Mouse (Mus musculus): ENCODE data around the gene Wnt11. TPM values are rescaled to one million over a fixed set of nuclear protein-coding genes. Genes with fewer than 3 reads are reported as not detected.

Wnt11 gene
- polyA plus RNA-seq, 1 experiment from 2014 or later: 5.8 TPM

- Histone ChIP-seq H3K9ac (ENCODE audit: low read length) (no peak overlapping the region), H3K4me3 (replicated peaks; ENCODE audit: low read length) (no peak overlapping the region), H3K27ac (ENCODE audit: low read length) (no peak overlapping the region), H3K36me3 (ENCODE audit: control insufficient read depth, insufficient read depth, low read length) (no peaks in the 10 kb centered on the region), H3K27me3 (ENCODE audit: control insufficient read depth, insufficient read depth, low read length) (no peaks in the 10 kb centered on the region), H3K4me1 (ENCODE audit: control insufficient read depth, insufficient read depth, low read length) (peaks cover 17% of the 10 kb centered on the region), H3K9me3 (replicated peaks; ENCODE audit: control insufficient read depth, low read length) (no peaks in the 10 kb centered on the region), H3K4me2 (ENCODE audit: low read depth, low read length) (no peak overlapping the region)
- 88% methylated on average over 1 of the region's 1 CpGs for WGBS
- ATAC-seq (ENCODE audit: insufficient read depth, low FRiP score): no peak
Observed at GRCm38 (mm10) chr7:98820501-98820900, 14.4 kb upstream of the Wnt11 start.

DNA sequence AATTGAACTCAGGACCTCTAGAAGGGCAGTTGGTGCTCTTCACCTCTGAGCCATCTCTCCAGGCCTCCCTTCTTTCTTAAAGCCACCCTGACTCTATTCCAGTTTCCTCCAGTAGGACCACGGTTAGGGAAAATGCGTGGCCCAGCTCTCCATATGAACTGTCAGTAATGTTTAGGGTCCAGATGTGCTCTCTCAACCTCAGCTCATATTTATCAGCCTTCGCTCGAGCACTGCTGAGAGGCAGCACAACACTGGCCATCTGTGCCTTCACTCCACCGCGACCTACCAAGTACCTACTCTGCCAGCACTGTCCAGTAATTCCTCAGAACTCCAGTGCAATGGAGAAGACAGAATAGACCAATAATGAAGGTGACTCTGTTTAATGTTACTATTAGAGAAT is 12.0 kb upstream of the Wnt11 start:
- Histone ChIP-seq H3K9me3 (replicated peaks; ENCODE audit: control insufficient read depth, low read length) (no peaks in the 10 kb centered on the region), H3K36me3 (ENCODE audit: control insufficient read depth, insufficient read depth, low read length) (no peaks in the 10 kb centered on the region), H3K4me1 (ENCODE audit: control insufficient read depth, insufficient read depth, low read length) (peaks cover 7% of the 10 kb centered on the region), H3K27ac (ENCODE audit: low read length) (no peak overlapping the region), H3K4me3 (replicated peaks; ENCODE audit: low read length) (no peak overlapping the region), H3K27me3 (ENCODE audit: control insufficient read depth, insufficient read depth, low read length) (no peaks in the 10 kb centered on the region), H3K9ac (ENCODE audit: low read length) (no peak overlapping the region), H3K4me2 (ENCODE audit: low read depth, low read length) (no peak overlapping the region)
- 60% methylated on average over 6 of the region's 6 CpGs for WGBS
- no peak for ATAC-seq (ENCODE audit: insufficient read depth, low FRiP score)

DNA sequence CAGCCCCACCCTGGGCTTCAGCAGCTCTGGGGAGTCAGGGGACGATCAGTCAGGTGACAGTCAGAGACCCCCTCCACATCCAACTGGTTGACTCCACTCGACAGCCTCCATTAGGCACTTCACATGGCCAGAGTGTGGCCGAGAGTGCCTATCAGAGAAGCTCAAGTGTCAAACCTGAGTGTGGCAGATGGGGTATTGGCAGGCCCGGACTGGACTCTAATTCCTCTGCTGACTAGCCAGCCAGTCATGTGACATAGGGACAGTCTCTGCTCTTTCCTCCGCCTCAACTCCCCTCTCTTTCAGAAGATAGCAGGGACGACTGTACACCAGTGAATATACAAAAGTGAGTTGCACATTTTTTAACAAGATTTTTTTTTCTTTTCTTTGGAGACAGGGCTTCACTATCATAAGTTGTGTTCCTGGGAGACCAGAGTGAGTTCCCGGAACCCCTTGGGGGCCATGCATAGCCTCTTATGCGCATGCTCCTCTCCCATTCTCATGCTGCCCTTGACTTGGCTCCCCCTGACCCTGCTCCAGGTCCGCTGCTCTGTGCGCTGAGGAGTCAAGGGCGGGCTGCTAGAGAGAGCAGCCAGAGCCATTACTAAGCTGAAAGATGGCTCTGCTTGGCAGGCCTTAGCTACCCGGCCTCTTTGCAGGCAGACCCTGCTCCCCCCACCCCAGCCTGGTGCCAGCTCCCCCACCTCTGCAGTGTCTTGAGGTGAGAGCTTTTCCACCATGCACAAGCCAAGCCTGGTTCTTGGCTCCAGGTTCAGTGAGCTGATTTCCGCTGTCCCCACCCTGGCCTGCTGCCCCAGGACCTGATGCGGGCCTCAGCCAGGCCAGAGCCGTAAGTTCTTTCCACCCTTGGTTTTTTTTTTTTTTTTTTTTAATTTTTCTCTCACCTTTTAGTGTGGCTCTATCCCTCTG is 10.8 kb upstream of the Wnt11 start:
- no peak overlapping the region for H3K9ac ChIP-seq (ENCODE audit: low read length)
- H3K36me3 ChIP-seq (ENCODE audit: control insufficient read depth, insufficient read depth, low read length): no peaks in the 10 kb centered on the region
- H3K27ac ChIP-seq (ENCODE audit: low read length): no peak overlapping the region
- ATAC-seq (ENCODE audit: insufficient read depth, low FRiP score): no peak
- no peaks in the 10 kb centered on the region for H3K9me3 ChIP-seq (replicated peaks; ENCODE audit: control insufficient read depth, low read length)
- WGBS: 73% methylated on average over 15 of the region's 15 CpGs
- H3K4me3 ChIP-seq (replicated peaks; ENCODE audit: low read length): no peak overlapping the region
- H3K4me1 ChIP-seq (ENCODE audit: control insufficient read depth, insufficient read depth, low read length): no peaks in the 10 kb centered on the region
- no peak overlapping the region for H3K4me2 ChIP-seq (ENCODE audit: low read depth, low read length)
- H3K27me3 ChIP-seq (ENCODE audit: control insufficient read depth, insufficient read depth, low read length): no peaks in the 10 kb centered on the region

GRCm38 (mm10) chr7:98828052-98828451 is 6.9 kb upstream of the Wnt11 start:
- 63% methylated on average over 3 of the region's 3 CpGs for WGBS
- 0 out of 2 replicates have a peak, but pooled peaks have one; percentile 27 for ATAC-seq (ENCODE audit: insufficient read depth, low FRiP score)
- no peak overlapping the region for H3K9ac ChIP-seq (ENCODE audit: low read length)
- H3K36me3 ChIP-seq (ENCODE audit: control insufficient read depth, insufficient read depth, low read length): no peaks in the 10 kb centered on the region
- peaks cover 5% of the 10 kb centered on the region; the same call in 1 of the 2 replicates for H3K27me3 ChIP-seq (ENCODE audit: control insufficient read depth, insufficient read depth, low read length)
- no peak overlapping the region for H3K27ac ChIP-seq (ENCODE audit: low read length)
- H3K9me3 ChIP-seq (replicated peaks; ENCODE audit: control insufficient read depth, low read length): no peaks in the 10 kb centered on the region
- H3K4me3 ChIP-seq (replicated peaks; ENCODE audit: low read length): no peak overlapping the region
- no peak overlapping the region for H3K4me2 ChIP-seq (ENCODE audit: low read depth, low read length)
- no peaks in the 10 kb centered on the region for H3K4me1 ChIP-seq (ENCODE audit: control insufficient read depth, insufficient read depth, low read length)

DNA sequence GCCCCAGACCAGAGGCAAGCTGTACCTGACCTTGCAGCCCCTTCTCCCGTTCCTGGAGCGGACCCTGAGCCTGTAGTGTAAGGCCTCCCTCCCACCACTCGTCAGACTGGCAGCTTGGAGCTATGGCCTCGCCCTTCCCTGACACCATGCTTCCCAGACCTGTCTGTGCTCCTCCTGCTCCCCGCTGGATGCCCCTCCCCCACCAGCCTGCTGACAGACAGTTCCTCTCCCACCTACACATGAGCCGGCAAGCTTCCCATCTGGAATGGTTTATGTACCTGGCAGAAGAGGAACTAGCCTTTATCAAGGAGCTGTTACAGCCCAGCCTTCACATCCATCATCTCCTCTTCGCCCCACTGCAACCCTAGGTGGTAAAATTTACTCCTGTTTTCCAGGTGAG is 6.0 kb upstream of the Wnt11 start:
- no peaks in the 10 kb centered on the region for H3K9me3 ChIP-seq (replicated peaks; ENCODE audit: control insufficient read depth, low read length)
- no peak overlapping the region for H3K4me3 ChIP-seq (replicated peaks; ENCODE audit: low read length)
- H3K36me3 ChIP-seq (ENCODE audit: control insufficient read depth, insufficient read depth, low read length): no peaks in the 10 kb centered on the region
- H3K27me3 ChIP-seq (ENCODE audit: control insufficient read depth, insufficient read depth, low read length): peaks cover 11% of the 10 kb centered on the region; the same call in 1 of the 2 replicates
- H3K4me2 ChIP-seq (ENCODE audit: low read depth, low read length): no peak overlapping the region
- WGBS: 33% methylated on average over 7 of the region's 7 CpGs
- no peak for ATAC-seq (ENCODE audit: insufficient read depth, low FRiP score)
- no peak overlapping the region for H3K9ac ChIP-seq (ENCODE audit: low read length)
- H3K4me1 ChIP-seq (ENCODE audit: control insufficient read depth, insufficient read depth, low read length): no peaks in the 10 kb centered on the region
- H3K27ac ChIP-seq (ENCODE audit: low read length): no peak overlapping the region

DNA sequence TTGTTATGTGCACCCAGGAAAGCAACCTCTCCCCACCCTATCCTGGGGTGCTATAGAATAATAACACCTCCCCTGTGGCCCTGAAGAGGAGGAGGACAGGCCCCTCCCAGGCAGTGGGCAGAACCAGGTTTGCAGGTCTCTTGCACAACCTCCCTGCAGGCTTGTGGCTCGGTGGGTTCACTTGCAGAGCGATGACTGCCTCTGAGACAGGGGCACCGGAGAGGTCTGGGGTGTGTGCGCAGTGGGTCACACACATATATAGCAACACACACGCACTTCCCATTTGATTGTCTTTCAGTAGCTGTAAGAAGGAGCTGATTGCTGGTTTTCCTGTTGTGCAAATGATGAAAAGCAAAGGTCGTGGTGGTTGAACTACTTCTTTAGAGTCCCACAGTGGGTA is 3.6 kb upstream of the Wnt11 start:
- no peak for ATAC-seq (ENCODE audit: insufficient read depth, low FRiP score)
- Histone ChIP-seq H3K4me3 (replicated peaks; ENCODE audit: low read length) (no peak overlapping the region), H3K4me1 (ENCODE audit: control insufficient read depth, insufficient read depth, low read length) (peaks cover 8% of the 10 kb centered on the region), H3K27ac (ENCODE audit: low read length) (no peak overlapping the region), H3K4me2 (ENCODE audit: low read depth, low read length) (no peak overlapping the region), H3K36me3 (ENCODE audit: control insufficient read depth, insufficient read depth, low read length) (no peaks in the 10 kb centered on the region), H3K9me3 (replicated peaks; ENCODE audit: control insufficient read depth, low read length) (no peaks in the 10 kb centered on the region), H3K27me3 (ENCODE audit: control insufficient read depth, insufficient read depth, low read length) (peaks cover 24% of the 10 kb centered on the region), H3K9ac (ENCODE audit: low read length) (no peak overlapping the region)
- 75% methylated on average over 6 of the region's 6 CpGs for WGBS

GRCm38 (mm10) chr7:98835519-98836441 is 868 bp downstream of the Wnt11 start:
- H3K27ac ChIP-seq (ENCODE audit: low read length): no peak overlapping the region
- under 1% methylated on average over 45 of the region's 46 CpGs for WGBS
- H3K4me1 ChIP-seq (ENCODE audit: control insufficient read depth, insufficient read depth, low read length): peaks cover 37% of the 10 kb centered on the region

DNA sequence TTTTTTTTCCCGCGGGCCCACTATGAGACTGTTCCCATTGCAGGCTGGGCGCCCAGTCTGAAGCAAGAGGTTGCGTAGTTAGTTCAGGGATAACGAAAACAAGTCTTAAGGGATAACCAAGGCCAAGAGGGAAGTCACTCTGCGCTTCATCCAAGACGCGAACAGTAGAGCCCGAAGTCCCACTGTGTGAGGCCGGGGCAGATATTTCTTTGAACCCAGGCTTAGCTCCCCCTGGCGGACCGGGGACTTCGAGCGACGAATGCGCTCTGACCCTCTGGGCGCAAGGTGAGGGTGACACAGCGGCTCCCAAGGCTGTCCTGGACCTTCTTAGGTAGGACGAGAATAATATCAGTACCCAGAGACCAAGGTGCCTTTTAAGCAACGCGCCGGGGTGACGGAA is 1.7 kb downstream of the Wnt11 start:
- Histone ChIP-seq H3K4me1 (ENCODE audit: control insufficient read depth, insufficient read depth, low read length) (peaks cover 37% of the 10 kb centered on the region), H3K9ac (ENCODE audit: low read length) (peak overlapping the region; percentile 7; the same call in 1 of the 2 replicates), H3K36me3 (ENCODE audit: control insufficient read depth, insufficient read depth, low read length) (no peaks in the 10 kb centered on the region), H3K4me2 (ENCODE audit: low read depth, low read length) (peak overlapping the region; percentile 96), H3K9me3 (replicated peaks; ENCODE audit: control insufficient read depth, low read length) (no peaks in the 10 kb centered on the region), H3K27me3 (ENCODE audit: control insufficient read depth, insufficient read depth, low read length) (peaks cover 46% of the 10 kb centered on the region), H3K27ac (ENCODE audit: low read length) (no peak overlapping the region), H3K4me3 (replicated peaks; ENCODE audit: low read length) (peak overlapping the region; percentile 57)
- 5% methylated on average over 23 of the region's 23 CpGs for WGBS
- ATAC-seq (ENCODE audit: insufficient read depth, low FRiP score): no peak

More at GRCm38 (mm10) chr7:98835519-98836441, 868 bp downstream of the Wnt11 start:
- H3K36me3 ChIP-seq (ENCODE audit: control insufficient read depth, insufficient read depth, low read length): no peaks in the 10 kb centered on the region
- H3K9me3 ChIP-seq (replicated peaks; ENCODE audit: control insufficient read depth, low read length): no peaks in the 10 kb centered on the region
- peak overlapping the region; percentile 57 for H3K4me3 ChIP-seq (replicated peaks; ENCODE audit: low read length)
- peak overlapping the region; percentile 96 for H3K4me2 ChIP-seq (ENCODE audit: low read depth, low read length)
- H3K27me3 ChIP-seq (ENCODE audit: control insufficient read depth, insufficient read depth, low read length): peaks cover 40% of the 10 kb centered on the region
- H3K9ac ChIP-seq (ENCODE audit: low read length): peak overlapping the region; percentile 78
- ATAC-seq (ENCODE audit: insufficient read depth, low FRiP score): no peak
